Mouse (Mus musculus) G1E (cell line): ENCODE data around the gene Zscan4e. TPM values are rescaled to one million over a fixed set of nuclear protein-coding genes. Genes with fewer than 3 reads are reported as not detected.
"Not testable (repeated sequence)": the region's sequence is repeated elsewhere in the genome, so short reads cannot be mapped to it uniquely, and the experiment has no call there.

Source experiments
- ATAC-seq: 2 replicates; pipeline ENCODE4 v1.8.0; 2016; ENCODE audit warnings: mild to moderate bottlenecking; ENCODE audit not compliant: insufficient number of reproducible peaks, poor library complexity, low FRiP score, severe bottlenecking; ENCODE audit errors: extremely low read depth
- DNase-seq: peaks from one replicate; pipeline ENCODE4 v3.0.0; 2012; ENCODE audit warnings: low spot score
- H3K27me3 ChIP-seq: 2 replicates; pipeline ENCODE4 v1.6.1; 2012; ENCODE audit warnings: mild to moderate bottlenecking, low read length, inconsistent platforms; ENCODE audit not compliant: insufficient read depth
- H3K36me3 ChIP-seq: replicated peaks from 2 replicates; pipeline ENCODE3; 2012; ENCODE audit warnings: mild to moderate bottlenecking, inconsistent platforms
- H3K4me1 ChIP-seq: 2 replicates; pipeline ENCODE4 v1.6.1; 2012; ENCODE audit warnings: low read depth, low read length, inconsistent platforms, mixed read lengths; ENCODE audit not compliant: insufficient read depth
- H3K4me3 ChIP-seq: 2 replicates; pipeline ENCODE4 v1.5.1; 2012; ENCODE audit warnings: low read depth, mild to moderate bottlenecking, inconsistent platforms, low read length, moderate library complexity, mixed read lengths
- H3K9me3 ChIP-seq: replicated peaks from 2 replicates; pipeline ENCODE4 v1.6.1; 2012; ENCODE audit warnings: inconsistent platforms
- polyA plus RNA-seq: library from polyadenylated mRNA; stranded (reverse); fragments of >175 nt; gene quantifications from 2 replicates; pipeline ENCODE4 v1.2.3, GENCODE M21; 2012
- total RNA-seq, 2 experiments: library from RNA; stranded (forward) in 1 of 2; stranded (reverse) in 1 of 2; fragments of 200-1000 nt in 1 of 2; fragments of >200 nt in 1 of 2; fragmentation: Nextera tagmentation in 1 of 2; gene quantifications; 2 replicates each; pipeline ENCODE4 v1.2.3; 2014 to 2017

Gene Zscan4e
- total RNA-seq (2014; fragmentation: Nextera tagmentation) (not detected in 2 replicates), total RNA-seq (2017) (not detected in 2 replicates), polyA plus RNA-seq (not detected in 2 replicates)

DNA sequence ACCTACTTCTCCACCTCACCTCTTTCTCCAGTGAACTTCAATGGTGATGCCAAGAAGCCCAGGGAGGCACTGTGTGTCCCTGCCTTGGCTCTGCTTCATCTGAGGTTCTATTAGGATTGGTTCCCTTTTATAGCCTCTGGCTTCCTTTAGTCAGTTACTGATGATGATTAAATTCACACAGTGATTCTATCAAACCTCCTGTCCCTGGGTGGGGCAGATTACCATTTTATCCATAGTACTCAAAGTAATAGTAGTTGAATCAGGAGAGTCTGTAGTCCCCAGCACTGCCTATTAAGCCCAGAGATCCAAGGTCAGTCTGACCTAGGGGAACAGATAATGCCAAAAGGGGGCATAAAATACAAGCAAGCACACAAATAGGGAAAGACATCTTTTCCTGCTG, at the start of gene Zscan4e:
TSS of gene Zscan4e (minus strand) at position 101 of the 400 bp plus-strand sequence.
- not testable (repeated sequence) for H3K9me3 ChIP-seq, H3K4me3 ChIP-seq, H3K36me3 ChIP-seq, H3K27me3 ChIP-seq, DNase-seq, H3K4me1 ChIP-seq, ATAC-seq

Other genes with a start within 250 kb of the Zscan4e start
- gene Zscan4-ps1, start 241.0 kb downstream of the Zscan4e start, total RNA-seq (2014; fragmentation: Nextera tagmentation), result not detected in 2 replicates
- not detected in 2 replicates for gene Zscan4-ps1, start 241.0 kb downstream of the Zscan4e start, total RNA-seq (2017)
- not detected in 2 replicates for gene Zscan4-ps1, start 241.0 kb downstream of the Zscan4e start, polyA plus RNA-seq
- gene Zscan4d, start 144.5 kb downstream of the Zscan4e start, total RNA-seq (2014; fragmentation: Nextera tagmentation), result not detected in 2 replicates
- gene Zscan4d, start 144.5 kb downstream of the Zscan4e start, total RNA-seq (2017), result not detected in 2 replicates
- gene Zscan4d, start 144.5 kb downstream of the Zscan4e start, polyA plus RNA-seq, result not detected in 2 replicates
- not detected in 2 replicates for gene Zscan4f, start 87.2 kb upstream of the Zscan4e start, total RNA-seq (2014; fragmentation: Nextera tagmentation)
- 0.76 TPM in 1 of 2 replicates, not detected in the other for gene Zscan4f, start 87.2 kb upstream of the Zscan4e start, total RNA-seq (2017)
- gene Zscan4f, start 87.2 kb upstream of the Zscan4e start, polyA plus RNA-seq, result not detected in 2 replicates
- not detected in 2 replicates for gene Zscan4-ps2, start 203.6 kb upstream of the Zscan4e start, total RNA-seq (2014; fragmentation: Nextera tagmentation)
- gene Zscan4-ps2, start 203.6 kb upstream of the Zscan4e start, total RNA-seq (2017), result not detected in 2 replicates
- not detected in 2 replicates for gene Zscan4-ps2, start 203.6 kb upstream of the Zscan4e start, polyA plus RNA-seq